Mouse (Mus musculus) layer of hippocampus, adult 8-10 months (tissue): ENCODE data around the gene Grin2d. TPM values are rescaled to one million over a fixed set of nuclear protein-coding genes. Genes with fewer than 3 reads are reported as not detected.
"Not testable (repeated sequence)": the region's sequence is repeated elsewhere in the genome, so short reads cannot be mapped to it uniquely, and the experiment has no call there.

ENCODE experiments used
- DNase-seq, 2 experiments: peaks; one replicate each; pipeline ENCODE4 v3.0.0; 2022; ENCODE audit warnings: low spot score in 2 of 2
- total RNA-seq, 4 experiments: library from RNA; stranded (reverse); gene quantifications; 2 replicates each; pipeline ENCODE4 v1.2.4; 2022

Gene Grin2d
- total RNA-seq = 10 to 100 TPM in 2 of 4 experiments, 1 to 10 TPM in 2; 8.6 to 11.1 (median 10.1) TPM

DNA sequence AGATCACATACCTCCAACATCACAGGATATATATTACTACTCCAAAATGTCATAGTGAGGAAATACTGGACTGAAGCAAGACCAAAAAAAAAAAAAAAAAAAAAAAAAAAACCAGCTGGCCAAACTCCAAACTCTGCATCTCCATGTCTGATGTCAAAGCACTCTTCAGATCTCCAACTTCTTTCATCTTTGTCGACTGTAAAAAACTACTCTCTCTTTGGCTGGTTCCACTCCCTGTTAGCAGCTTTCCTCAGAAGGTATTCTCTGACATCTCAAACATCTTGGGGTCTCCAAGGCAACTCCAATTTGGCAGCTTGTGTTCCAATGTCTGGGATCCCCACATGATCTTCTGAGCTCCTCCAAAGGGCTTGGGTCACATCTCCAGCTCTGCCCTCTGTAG, at the start of gene Grin2d:
Gene Grin2d (minus strand): TSS at position 101 of the 400 bp plus-strand sequence.
- DNase-seq = not testable (repeated sequence)

DNA sequence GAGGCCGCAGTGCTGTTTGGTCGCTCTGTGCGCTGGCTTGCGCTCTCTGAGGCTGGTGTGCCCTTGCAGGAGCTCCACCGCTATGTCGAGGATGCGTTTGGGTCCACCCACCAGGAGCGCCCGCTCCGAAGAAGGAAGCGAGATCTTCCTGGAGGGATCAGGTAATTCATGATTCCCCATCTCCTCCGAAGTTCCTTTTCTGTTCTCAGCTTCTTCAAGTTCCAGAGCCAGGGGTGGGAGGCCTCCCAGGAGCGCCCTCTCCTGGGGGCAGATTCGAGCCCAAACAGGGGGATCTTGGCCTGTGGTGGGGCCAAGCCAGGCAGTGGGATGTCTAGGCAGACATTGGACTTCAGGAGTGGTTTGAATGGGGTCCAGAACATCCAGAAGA, 46.2 kb upstream of the Grin2d start:
- no peak for DNase-seq

DNA sequence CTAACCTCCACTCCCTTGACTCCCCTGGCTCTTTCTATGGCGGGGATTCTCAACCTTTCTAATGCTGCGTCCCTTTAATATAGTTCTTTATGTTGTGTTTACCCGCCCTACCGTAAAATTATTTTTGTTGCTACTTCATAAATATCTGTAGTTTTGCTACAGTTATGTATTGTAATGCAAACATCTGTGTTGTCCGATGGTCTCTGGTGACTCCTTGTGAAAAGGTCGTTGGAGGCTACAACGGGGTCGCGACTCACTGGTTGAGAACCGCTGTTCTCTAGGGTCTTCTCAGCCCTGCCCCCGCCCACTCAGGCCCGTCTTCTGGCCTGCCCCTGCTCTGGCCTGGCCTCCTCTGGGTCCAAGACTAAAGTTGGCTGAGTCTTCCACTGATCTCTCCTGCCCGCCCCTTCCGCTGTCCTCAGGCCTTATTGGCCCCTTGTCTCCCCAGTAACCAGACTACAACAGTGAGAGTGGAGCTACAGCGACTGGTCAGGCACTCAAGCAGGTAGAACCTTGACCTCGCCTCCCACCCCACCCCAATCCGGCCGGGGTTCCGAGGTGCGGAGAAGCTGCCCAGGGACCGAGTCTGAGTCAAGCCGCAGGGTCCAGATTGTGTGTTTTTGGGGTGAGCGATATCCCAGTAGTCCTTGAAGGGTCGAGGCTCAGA, 45.7 kb upstream of the Grin2d start, which contains the start of gene Ccdc114:
Gene Ccdc114 (plus strand): TSS at position 311 of the 667 bp plus-strand sequence.
- DNase-seq = peak; percentile 34 to 40

DNA sequence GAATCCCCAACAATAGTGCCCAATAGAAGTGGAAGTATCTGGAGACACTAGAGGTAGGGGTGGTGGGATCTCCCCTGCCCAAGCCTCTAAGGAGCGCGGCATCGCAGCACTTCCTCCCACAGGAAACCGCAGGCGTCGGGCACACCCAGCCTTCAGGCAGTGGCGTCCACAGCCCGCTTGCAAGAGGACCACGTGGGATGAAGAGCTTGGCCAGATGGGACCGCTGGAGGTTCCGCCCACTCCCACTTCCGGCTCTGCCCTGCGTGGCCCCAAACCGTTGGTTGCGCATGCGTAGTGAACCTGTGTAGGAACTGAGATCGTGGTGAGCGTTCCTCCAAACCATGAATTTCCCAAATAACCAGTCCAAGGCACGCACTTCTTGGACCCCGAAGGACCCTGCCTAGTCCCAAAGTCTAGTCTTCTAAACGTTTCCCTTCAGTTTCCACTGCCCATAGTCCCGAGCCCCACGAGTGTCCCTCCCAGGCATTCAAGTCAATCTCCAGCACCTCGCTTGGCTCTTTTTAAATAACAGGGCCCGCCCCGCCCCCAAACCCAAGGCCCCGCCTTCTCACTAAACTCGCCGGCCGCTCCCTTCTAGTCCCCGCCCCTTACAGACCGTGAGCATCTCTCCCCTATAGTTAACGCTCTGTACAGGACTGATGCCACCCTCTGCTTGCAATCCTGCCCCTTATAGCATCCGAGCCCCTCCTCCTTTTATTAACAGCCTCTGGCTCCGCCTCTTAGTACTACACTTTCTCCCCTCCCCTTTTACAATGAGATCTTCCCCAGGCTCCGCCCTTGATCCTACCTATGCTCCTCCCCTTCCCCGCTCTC, 45.0 kb upstream of the Grin2d start:
- peak; percentile 94 for DNase-seq

DNA sequence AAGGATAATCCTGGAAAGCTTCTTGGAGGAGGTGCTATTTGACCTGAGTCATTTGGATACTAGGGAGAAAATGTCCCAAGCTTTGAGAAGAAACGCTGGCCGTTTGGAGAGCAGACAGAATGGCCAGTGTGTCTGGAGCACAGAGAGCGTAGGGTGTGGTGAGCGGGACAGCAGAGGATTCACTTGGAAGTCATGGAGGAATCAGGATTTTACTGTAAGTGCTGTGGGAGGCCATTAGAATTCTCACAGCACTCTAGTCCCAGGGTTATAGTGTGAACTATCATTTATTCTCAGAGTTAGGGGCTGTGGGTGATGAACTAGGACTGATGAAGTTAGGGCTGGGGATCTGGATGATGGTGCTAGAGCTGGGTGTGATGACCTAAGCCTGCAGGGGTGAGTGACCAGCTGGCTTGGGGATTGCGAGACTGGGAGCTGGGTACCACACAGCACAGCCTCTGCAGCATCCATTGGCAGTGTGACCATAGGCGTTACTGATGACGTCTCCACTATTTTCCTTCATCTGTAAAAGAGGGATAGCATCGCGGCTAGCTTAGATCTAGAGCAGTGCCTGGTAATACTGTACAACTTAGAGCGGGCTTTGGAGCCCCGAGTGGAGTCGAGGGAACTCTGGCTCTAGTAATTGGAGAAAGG, 43.9 kb upstream of the Grin2d start:
- no peak for DNase-seq

DNA sequence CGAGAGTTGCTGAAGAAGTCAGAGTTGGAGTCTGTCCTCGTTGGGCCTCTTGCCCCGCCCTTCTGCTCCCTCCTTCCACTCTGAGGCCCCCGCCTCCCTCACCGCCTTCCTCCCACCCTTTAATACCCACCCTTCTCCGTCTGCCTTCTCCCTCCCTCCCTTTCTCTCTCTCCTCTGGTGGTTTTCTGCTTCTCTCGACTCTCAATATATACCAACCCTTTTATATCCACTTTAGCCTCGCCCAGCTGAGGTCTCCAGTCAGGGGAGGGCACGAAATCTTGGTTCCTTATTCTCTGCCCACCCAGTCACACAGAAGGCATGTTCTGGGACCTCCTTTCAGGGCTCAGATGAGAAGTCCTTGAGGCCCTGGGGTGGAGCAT, 43.1 kb upstream of the Grin2d start, which contains the start of gene Emp3:
Gene Emp3 (minus strand): TSS at position 163 of the 380 bp plus-strand sequence.
- DNase-seq = no peak

DNA sequence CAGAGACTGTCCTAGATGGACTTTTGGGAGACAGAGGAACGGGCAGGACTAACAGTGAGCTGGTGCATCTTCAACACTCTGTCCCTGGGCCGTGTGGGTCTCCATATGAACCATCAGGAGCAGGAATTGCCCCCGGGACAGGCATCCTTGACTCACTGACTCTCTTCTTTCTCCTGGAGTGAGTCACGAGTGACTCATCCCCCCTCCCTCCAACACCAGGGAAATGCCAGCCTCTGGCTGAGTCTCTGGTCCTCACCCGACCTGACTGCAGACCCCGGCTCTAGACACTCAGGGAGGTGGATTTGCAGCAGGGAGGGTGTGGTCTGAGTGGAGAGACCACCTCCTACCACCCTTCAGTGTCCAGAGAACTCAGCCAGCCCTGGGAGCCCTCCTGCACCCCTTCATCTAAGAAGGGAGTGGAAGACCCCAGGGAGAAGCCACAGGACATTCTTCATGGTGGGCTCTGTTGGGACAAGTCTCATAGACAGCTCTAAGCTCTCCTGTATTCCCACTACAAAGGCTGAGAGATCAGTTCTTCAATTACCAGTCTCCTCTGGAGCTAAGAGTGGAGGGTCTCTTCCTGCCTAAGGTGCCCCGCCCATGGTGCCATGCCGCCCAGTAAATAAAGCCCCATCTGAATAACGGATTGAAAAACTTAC, 42.5 kb upstream of the Grin2d start:
- no peak for DNase-seq

DNA sequence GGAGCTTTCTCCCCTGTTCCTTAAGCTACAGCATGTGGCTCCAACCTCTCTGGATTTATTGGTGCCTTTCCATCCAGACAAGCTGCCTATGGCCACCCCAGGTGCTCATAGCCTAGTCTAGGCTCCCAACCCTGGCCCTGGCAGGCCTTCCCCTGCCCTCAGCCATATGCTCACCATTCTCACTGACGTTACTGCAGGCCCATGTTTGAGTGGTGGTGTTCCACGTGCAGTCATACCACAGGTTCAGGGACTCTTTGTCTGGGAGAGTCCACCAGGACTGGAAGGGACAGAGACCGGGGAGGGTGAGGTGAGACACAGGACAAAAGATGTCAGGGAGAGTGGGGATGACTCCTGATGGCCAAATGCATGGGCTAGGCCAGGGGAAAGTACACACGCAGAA, 41.6 kb upstream of the Grin2d start:
- no peak for DNase-seq

DNA sequence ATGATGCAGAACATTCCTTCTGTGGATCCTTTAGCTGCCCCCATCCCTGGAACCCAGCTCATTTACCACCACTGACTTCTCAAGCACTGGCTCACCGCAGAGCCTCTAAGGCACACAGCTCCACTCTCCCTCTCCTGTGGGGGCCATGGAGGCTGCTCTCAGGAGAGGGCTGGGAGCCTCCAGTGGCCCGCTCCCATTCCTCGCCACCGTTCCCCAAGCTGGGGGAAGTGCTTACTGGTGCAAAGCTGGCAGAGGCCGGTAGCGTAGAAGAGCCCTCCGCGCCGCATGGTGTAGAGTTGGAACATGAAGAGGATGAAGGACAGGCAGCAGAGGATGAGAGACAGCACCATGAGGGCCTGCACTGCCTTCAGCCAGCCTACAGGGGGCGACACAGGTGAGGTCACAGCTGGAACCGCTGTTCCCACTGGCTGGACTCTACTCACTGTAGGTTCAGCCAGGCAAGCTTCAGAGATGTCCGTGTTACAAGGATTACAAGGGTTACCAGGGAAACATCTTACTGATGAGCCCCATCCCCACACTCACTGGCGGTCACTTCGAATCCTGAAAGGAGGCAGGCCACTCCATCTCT, 41.0 kb upstream of the Grin2d start:
- no peak for DNase-seq

DNA sequence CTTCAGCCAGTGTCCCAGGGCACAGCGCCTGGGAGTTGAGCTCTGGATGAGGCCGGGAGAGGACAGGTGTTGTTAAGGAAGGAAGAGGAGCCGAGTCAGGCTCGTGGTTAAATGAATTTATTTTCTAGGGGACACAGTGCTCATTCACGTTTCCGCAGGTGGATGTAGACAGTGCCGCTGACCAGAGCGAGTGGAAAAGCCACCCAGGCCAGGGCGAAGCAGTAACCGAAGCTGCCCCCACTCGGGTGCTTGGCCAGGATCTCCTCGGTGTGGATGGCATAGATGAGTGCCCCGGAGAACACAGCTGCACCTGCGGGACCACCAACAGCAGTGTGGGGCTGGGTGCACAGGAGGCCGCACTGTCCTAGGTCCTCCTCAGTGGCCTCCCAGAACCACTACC, 39.7 kb upstream of the Grin2d start:
- no peak for DNase-seq

DNA sequence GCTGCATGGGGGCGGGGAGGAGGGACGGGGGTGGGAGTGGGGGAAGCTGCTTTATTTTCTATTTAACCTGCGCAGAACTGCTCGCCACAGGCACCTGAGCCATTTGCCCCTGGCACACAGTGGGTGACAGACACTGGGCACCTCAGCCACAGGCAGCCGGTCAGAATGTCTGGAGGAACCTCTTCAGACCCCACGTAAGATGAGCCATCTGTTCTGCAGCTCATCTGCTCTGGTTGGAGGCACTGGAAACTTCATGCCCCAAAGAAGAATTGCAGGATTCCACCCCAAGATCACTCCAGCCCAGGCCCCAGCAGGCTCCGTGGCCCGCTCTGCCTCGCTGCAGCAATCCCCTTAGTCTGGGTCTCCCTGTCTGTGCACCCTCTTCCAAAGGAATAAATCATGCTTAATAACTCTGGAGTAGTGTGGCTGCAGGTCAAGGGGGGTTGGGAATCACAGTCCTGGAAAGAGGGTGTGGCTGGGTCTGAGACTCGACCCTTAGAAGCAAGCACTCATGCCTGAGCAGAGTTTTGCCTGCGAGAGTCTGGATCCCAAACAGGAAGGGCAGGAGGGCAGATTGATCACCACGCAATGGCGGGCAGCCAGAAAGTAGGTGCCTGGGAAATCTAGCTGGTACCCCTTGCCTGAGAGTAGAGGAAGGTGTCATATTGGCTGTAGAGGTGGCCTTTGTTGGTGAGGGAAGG, 39.0 kb upstream of the Grin2d start:
- no peak for DNase-seq

DNA sequence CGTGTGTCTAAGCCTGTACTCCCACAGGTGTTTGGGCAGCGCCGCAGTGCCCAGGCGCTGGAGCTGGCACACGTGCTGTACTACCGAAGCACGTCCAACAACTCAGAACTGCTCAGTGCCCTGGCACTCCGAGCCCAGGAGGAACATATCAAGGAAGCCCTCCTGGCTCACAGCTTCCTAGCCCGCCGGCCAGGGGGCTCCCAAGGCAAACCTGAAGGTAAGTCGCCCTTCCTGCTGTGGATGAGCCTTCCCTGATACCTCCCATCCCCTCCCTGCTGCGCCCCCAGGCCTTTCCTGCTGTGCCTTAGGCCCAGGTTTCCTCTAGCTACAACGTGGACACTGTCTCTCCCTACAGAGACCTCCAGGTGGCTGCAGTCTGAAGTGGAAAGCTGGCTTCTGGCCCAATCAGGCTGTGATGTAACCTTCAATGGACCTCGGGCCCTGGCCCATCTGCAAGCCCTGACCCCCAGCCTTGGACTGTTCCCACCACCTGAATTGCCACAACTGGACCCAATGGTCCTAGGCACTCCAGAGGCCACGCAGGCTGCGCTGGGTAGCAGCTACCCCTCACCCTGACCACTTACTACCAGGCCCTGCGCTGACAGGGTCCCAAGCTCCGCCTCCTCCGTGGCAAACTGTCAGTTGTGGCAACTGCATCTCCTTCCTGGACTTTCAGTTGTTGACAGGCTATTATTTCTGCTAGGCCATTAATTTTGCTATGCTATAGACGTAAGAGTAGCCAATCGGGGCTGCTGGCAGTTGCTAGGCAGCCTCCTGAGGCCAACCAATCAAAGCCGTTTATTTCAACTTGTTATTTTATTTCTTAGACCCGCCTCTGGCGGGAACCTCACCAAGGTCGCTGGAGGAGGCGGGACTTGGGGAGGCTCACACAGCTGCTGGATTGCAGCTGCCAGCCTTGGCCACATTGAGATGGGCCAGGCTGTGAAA, 38.2 kb upstream of the Grin2d start:
- DNase-seq = peak; percentile 74 to 82

DNA sequence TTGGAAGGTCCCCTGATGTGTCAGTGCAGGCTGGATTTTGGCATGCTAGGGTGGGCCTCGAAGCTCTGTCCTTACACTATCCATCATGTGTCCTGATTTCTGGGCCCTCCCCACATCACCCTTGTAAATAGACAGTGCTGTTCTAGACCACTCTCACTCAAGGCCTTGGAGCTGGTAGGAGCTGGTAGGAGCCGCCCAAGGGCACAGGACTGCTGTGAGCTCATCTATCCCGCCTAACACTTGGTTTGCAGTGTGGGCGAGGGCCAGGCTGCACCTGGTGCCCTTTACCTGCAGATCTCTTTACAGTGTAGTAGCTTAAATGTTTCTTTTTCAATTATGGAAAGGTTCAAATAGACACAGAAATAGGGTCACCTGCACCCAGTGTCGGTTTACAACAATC, 36.8 kb upstream of the Grin2d start:
- no peak for DNase-seq

DNA sequence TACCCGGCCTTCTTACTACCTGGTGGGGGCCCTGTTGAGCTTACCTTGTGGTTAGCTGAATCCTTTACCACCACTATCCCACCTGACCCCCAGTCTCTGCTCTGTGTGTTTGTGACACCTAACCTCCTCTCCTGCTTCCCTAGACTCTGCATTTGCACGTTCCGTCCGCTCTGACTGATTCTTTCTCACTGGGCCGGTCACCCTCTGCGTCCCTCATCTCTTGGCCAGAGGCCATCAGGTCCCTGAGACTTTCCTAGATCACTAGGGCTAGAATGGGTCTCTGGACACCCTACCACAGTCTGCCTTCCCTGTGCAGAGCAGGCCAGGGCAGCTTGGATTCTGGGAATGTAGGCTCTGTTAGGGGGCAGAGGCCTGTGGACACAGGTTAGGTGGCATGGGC, 35.9 kb upstream of the Grin2d start:
- no peak for DNase-seq

DNA sequence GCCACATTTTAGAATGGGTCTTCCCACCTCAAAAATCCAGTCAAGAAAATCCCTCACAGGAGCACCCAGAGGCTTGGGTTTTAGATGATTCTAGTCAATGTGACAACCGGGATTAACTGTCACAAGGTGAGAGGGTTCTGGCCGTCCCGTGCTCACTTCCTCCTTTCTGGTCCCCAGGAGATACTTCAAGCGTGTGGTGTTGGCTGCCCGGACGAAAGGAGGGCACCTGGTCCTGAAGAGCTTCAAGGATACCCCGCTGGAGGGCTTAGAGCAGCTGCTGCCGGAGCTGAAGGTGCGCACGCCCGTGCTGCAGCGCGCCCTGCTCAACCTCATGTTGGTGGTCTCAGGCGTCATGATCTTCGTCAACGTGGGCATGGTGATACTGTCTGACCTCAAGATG, 31.0 kb upstream of the Grin2d start:
- no peak for DNase-seq

DNA sequence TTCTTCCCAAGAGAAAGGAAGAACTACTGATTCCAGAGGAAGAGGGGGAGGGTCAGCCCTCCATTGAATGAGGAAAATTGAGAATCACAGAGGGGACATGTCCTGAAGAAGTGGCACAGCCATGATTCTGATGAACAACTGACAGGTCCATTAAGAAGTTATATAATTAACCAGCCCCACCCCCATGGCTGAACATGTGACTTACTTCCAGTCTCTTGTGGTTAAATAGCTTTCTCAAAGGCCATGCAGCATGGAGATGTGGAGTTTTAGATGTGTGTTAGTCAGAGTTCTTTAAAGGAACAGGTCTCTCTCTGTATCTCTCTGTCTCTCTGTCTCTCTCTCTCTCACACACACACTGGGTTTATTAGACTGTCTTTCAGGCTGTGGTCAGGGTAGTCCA, 30.2 kb upstream of the Grin2d start:
- no peak for DNase-seq

DNA sequence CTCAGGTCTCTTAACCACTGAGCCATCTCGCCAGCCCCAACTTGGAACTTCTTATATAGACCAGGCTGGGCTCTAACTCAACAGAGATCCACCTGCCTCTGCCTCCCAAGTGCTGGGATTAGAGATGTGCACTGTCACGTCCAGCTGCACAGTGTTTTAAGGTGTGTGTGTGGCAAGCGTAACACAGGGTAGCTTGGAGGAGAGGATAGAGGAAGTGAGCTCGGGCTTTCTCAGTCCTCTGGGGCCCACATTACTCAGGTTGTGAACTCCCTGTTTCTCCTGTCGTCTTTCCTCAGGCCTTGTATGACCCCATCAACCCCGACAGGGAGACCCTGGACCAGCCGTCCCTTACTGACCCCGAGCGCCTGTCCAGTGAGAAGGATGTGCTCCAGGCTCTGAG, 28.4 kb upstream of the Grin2d start:
- DNase-seq = no peak

DNA sequence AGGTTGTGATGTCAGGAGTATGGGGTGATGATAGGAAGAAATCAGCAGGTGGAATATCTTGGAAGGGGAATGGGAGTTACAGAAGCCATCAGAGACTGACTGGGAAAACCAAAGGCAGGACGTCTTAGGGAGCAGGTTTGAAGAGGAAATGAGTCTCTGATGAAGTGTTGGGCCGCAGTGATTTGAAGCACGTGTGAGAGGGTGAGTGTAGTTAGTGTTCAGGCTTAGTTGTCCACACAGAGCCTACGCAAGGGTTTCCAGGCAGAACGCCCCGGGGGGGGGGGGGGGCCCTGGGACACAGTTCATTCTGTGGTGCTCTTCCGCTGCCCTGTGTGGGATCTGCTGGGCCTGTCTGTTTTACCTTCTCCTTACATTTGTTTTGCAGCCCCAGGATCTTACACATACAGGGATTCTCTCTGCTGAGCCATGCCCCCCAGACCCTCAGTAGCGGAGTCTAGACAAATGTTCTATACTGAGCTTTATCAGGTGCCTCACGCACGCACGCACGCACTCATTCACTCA, 24.4 kb upstream of the Grin2d start:
- no peak for DNase-seq

DNA sequence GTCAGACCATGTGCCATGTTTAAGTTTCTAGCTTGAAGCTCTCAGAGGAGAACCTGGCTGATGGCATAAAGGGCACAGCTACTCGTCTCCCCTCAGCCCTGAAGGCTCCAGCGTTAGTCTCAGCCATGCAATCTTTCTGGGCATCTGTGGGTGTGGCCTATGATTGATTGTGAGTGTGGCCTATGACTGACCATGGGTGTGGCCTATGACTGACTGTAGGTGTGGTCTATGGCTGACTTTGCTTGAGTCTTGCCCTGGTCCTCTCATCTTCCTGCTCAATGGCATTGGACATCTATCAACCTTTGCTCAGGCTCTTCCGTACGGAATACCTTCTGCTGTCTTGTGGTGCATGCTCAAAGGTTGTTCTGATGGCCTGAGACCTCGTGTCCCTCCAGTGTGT, 23.4 kb upstream of the Grin2d start:
- no peak for DNase-seq
